ENCODE assay signal across 8 mouse cellular contexts in the genomic region with DNA sequence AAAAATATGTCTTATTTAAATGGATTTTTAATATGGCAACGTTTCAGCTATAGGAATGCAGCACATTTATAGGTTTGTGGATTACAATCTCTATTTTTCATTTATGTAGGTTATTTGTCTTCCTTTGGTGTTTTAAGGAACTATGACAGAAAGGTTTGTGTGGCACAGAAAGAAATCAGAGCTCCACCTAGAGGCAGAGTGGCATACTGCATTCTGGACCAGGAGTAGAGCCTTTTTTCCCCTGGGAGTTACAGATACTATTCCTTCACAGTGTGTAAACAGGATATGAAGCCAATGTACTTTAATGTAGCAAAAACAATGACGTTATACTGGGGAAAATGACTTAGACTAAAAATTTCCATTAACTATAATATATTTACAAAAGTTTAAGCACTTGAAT.
DNase-seq lines count a peak whose midpoint lies in the region; ATAC-seq and TF ChIP-seq lines count a peak whose summit lies in the region.

No protein-coding gene starts in this region.

- WGBS in liver, adult 2 months: 2% methylated on average over 2 of the region's 2 CpGs
- 1% methylated on average over 2 of the region's 2 CpGs for WGBS in liver, embryonic 12.5 days (ENCODE audit: insufficient replicate concordance)
- WGBS in embryonic facial prominence, embryonic 10.5 days: 5% methylated on average over 2 of the region's 2 CpGs
- 6% methylated on average over 2 of the region's 2 CpGs for WGBS in midbrain, postnatal 0 days

- no peaks in the 10 kb centered on the region for H3K79me2 ChIP-seq in liver, adult 2 months (ENCODE audit: control insufficient read depth, insufficient read depth, low read length)

- H3K4me1 ChIP-seq in liver, adult 2 months (ENCODE audit: control insufficient read depth, insufficient read depth, low read length): no peaks in the 10 kb centered on the region
- H3K4me1 ChIP-seq in liver, embryonic 12.5 days: no peaks in the 10 kb centered on the region
- H3K4me1 ChIP-seq in embryonic facial prominence, embryonic 10.5 days: no peaks in the 10 kb centered on the region
- no peaks in the 10 kb centered on the region for H3K4me1 ChIP-seq in midbrain, postnatal 0 days (ENCODE audit: insufficient read depth, low read length)

- DNase-seq in liver, adult 2 months (ENCODE audit: extremely low read depth, low read depth, low spot score): peak; percentile 26
- DNase-seq in adrenal gland, adult 2 months: peak; percentile 35
- peak; percentile 61 for DNase-seq in embryonic facial prominence, embryonic 10.5 days (ENCODE audit: low spot score)
- DNase-seq in heart, postnatal 36 days: peak; percentile 67 to 81
- DNase-seq in layer of hippocampus, postnatal 25 days (ENCODE audit: extremely low spot score in 1 of 2, low spot score in 1 of 2): peak; percentile 44 to 84
- peak; percentile 70 for DNase-seq in midbrain, postnatal 0 days (ENCODE audit: low spot score)
- peak; percentile 62 for DNase-seq in thymus, postnatal 0 days (ENCODE audit: low spot score)

- no peak overlapping the region for H3K27ac ChIP-seq in liver, adult 2 months (replicated peaks; ENCODE audit: insufficient read depth, low read depth, low read length)
- H3K27ac ChIP-seq in liver, embryonic 12.5 days: no peak overlapping the region
- H3K27ac ChIP-seq in embryonic facial prominence, embryonic 10.5 days (replicated peaks): no peak overlapping the region
- H3K27ac ChIP-seq in midbrain, postnatal 0 days (ENCODE audit: low read depth, low read length): no peak overlapping the region

- peak; percentile 51; the same call in 1 of the 2 replicates for TF ChIP-seq CTCF in liver, adult 2 months (IDR thresholded peaks at IDR 0.05; ENCODE audit: low read depth, low read length)
- peak; percentile 77 for TF ChIP-seq CTCF in midbrain, postnatal 0 days (IDR thresholded peaks at IDR 0.05)

- no peak overlapping the region for H3K4me2 ChIP-seq in liver, embryonic 12.5 days
- no peak overlapping the region for H3K4me2 ChIP-seq in midbrain, postnatal 0 days (ENCODE audit: low read depth, low read length, poor library complexity, severe bottlenecking)

- intact Hi-C loops in heart, postnatal 36 days (cut with DNase I): loop anchor here (1.0 to 5.0 kb wide), 4 partner anchors 95 to 450 kb away; a partner anchor contains a TSS

- H3K36me3 ChIP-seq in liver, adult 2 months (ENCODE audit: control insufficient read depth, insufficient read depth, low read length): no peaks in the 10 kb centered on the region
- no peaks in the 10 kb centered on the region for H3K36me3 ChIP-seq in liver, embryonic 12.5 days
- no peaks in the 10 kb centered on the region for H3K36me3 ChIP-seq in embryonic facial prominence, embryonic 10.5 days (replicated peaks)
- no peaks in the 10 kb centered on the region for H3K36me3 ChIP-seq in midbrain, postnatal 0 days (ENCODE audit: insufficient read depth, low read length)

- no peak for ATAC-seq in liver, embryonic 12.5 days
- no peak for ATAC-seq in midbrain, postnatal 0 days (ENCODE audit: low FRiP score)

- H3K9ac ChIP-seq in liver, adult 2 months (ENCODE audit: low read depth, low read length): no peak overlapping the region
- H3K9ac ChIP-seq in liver, embryonic 12.5 days: no peak overlapping the region
- H3K9ac ChIP-seq in midbrain, postnatal 0 days (replicated peaks; ENCODE audit: low read length, poor library complexity, severe bottlenecking): no peak overlapping the region

- H3K27me3 ChIP-seq in liver, adult 2 months (ENCODE audit: control insufficient read depth, insufficient read depth, low read length): no peaks in the 10 kb centered on the region
- H3K27me3 ChIP-seq in liver, embryonic 12.5 days (replicated peaks): no peaks in the 10 kb centered on the region
- H3K27me3 ChIP-seq in embryonic facial prominence, embryonic 10.5 days (replicated peaks; ENCODE audit: low read depth, poor library complexity, severe bottlenecking): no peaks in the 10 kb centered on the region
- H3K27me3 ChIP-seq in midbrain, postnatal 0 days (ENCODE audit: insufficient read depth, low read length): no peaks in the 10 kb centered on the region

- H3K4me3 ChIP-seq in liver, adult 2 months (ENCODE audit: insufficient read depth, low read depth, low read length): no peak overlapping the region
- no peak overlapping the region for H3K4me3 ChIP-seq in liver, embryonic 12.5 days
- H3K4me3 ChIP-seq in embryonic facial prominence, embryonic 10.5 days: no peak overlapping the region
- no peak overlapping the region for H3K4me3 ChIP-seq in midbrain, postnatal 0 days (ENCODE audit: low read depth, low read length)

- no peak for TF ChIP-seq POLR2A in liver, adult 2 months (IDR thresholded peaks at IDR 0.05; ENCODE audit: extremely low read depth, insufficient read depth, low read length)

- no peaks in the 10 kb centered on the region for H3K9me3 ChIP-seq in liver, embryonic 12.5 days (replicated peaks)
- no peaks in the 10 kb centered on the region for H3K9me3 ChIP-seq in embryonic facial prominence, embryonic 10.5 days
- H3K9me3 ChIP-seq in midbrain, postnatal 0 days (ENCODE audit: low read length): no peaks in the 10 kb centered on the region
